Mouse (Mus musculus): ENCODE results near the gene Bfar.
A peak's percentile ranks its signal among the peaks of the same experiment; 100 is the strongest.
"Not testable (repeated sequence)": the region's sequence is repeated elsewhere in the genome, so short reads cannot be mapped to it uniquely, and the experiment has no call there.

Gene Bfar

GRCm38 (mm10) chr16:13722937-13723336 lies 51.3 kb downstream of the Bfar start:
- no peak for DNase-seq

GRCm38 (mm10) chr16:13727811-13728335 lies 56.2 kb downstream of the Bfar start:
- DNase-seq, result no peak

- no peak for DNase-seq
Measured at GRCm38 (mm10) chr16:13729428-13729827, 57.8 kb downstream of the Bfar start.

- DNase-seq, result no peak
Measured at GRCm38 (mm10) chr16:13730285-13731255, 58.9 kb downstream of the Bfar start, which contains the start of gene Pla2g10. TSS of gene Pla2g10 (minus strand) at chr16:13730983.

- DNase-seq, result no peak
Measured at GRCm38 (mm10) chr16:13732786-13733185, 61.1 kb downstream of the Bfar start.

GRCm38 (mm10) chr16:13733518-13734137 lies 62.0 kb downstream of the Bfar start:
- DNase-seq, result peak; percentile 71

GRCm38 (mm10) chr16:13735977-13736376 lies 64.3 kb downstream of the Bfar start:
- no peak for DNase-seq

GRCm38 (mm10) chr16:13739044-13739443 lies 67.4 kb downstream of the Bfar start:
- DNase-seq, result not testable (repeated sequence)

GRCm38 (mm10) chr16:13740844-13741243 lies 69.2 kb downstream of the Bfar start:
- no peak for DNase-seq

GRCm38 (mm10) chr16:13747708-13748107 lies 76.0 kb downstream of the Bfar start:
- DNase-seq, result no peak

GRCm38 (mm10) chr16:13748124-13748523 lies 76.5 kb downstream of the Bfar start:
- DNase-seq, result no peak

GRCm38 (mm10) chr16:13748813-13749212 lies 77.2 kb downstream of the Bfar start:
- not testable (repeated sequence) for DNase-seq

- no peak for DNase-seq
Measured at GRCm38 (mm10) chr16:13749306-13749705, 77.6 kb downstream of the Bfar start.

GRCm38 (mm10) chr16:13749981-13750380 lies 78.3 kb downstream of the Bfar start:
- no peak for DNase-seq

- DNase-seq, result no peak
Measured at GRCm38 (mm10) chr16:13750626-13751025, 79.0 kb downstream of the Bfar start.
